In the genomic region with DNA sequence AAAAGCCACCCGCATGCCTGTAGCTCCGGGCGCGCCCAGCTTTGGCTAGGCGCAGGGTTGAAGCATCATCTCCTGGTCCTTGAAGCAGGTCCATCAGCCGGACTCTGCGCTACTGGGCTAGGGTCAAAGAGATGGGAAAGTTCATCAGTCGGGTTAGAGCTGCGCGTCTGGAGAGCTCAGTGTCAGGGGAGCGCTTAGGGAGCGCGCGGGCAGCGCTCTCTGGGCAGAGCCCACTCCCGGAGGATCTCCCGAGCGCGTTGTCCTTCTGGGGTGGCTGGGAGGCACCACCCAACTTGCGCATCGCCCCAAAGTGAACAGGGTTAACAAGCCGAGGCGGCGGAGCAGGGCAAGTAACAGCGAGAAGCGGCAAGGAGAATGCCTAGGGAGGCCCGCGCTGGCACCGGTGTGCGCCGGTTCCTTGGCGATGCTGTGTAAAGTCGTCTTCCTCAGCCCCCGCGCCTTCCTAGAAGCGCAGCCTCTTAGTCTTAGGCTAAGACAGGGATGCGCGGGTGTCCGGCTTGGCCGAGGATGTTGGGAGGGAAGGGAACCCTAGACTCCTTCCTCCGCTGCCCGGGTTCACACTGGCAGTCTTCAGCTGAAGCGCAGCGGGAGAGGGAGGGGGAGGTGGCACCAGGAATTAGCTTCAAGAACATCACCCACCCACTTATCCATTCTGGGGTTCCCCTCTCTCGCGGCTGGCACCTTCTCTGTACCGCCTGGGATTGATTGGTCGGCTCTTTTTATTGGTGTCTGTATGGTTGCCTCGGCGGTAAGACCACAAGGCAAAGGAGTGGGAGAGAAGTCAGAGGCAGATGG, we compare ENCODE assay signal across 8 mouse cellular contexts. TPM values are rescaled to one million over a fixed set of nuclear protein-coding genes. Genes with fewer than 3 reads are reported as not detected.
DNase-seq lines count a peak whose midpoint lies in the region; ATAC-seq and TF ChIP-seq lines count a peak whose summit lies in the region.

No protein-coding gene starts in this region.

- H3K27me3 ChIP-seq in forebrain, postnatal 0 days (ENCODE audit: insufficient read depth, low read length), result peaks cover 71% of the 10 kb centered on the region
- peaks cover 50% of the 10 kb centered on the region for H3K27me3 ChIP-seq in kidney, postnatal 0 days (ENCODE audit: insufficient read depth, low read length)

- WGBS in forebrain, postnatal 0 days, result 1% methylated on average over 50 of the region's 50 CpGs
- under 1% methylated on average over 48 of the region's 50 CpGs for WGBS in kidney, postnatal 0 days

- peak overlapping the region; percentile 57 for H3K4me3 ChIP-seq in forebrain, postnatal 0 days (ENCODE audit: low read depth, low read length)
- H3K4me3 ChIP-seq in kidney, postnatal 0 days (replicated peaks; ENCODE audit: low read depth, low read length), result peak overlapping the region; percentile 53

- no peak overlapping the region for H3K27ac ChIP-seq in forebrain, postnatal 0 days (ENCODE audit: low read depth, low read length)
- H3K27ac ChIP-seq in kidney, postnatal 0 days, result no peak overlapping the region

- peak overlapping the region; percentile 94 for H3K4me2 ChIP-seq in forebrain, postnatal 0 days (ENCODE audit: low read depth)
- H3K4me2 ChIP-seq in kidney, postnatal 0 days (ENCODE audit: low read length), result peak overlapping the region; percentile 90

- TF ChIP-seq CTCF in forebrain, postnatal 0 days (IDR thresholded peaks at IDR 0.05; ENCODE audit: low read depth), result no peak
- TF ChIP-seq CTCF in kidney, postnatal 0 days (IDR thresholded peaks at IDR 0.05; ENCODE audit: low read depth), result no peak

- H3K9ac ChIP-seq in forebrain, postnatal 0 days, result no peak overlapping the region
- no peak overlapping the region for H3K9ac ChIP-seq in kidney, postnatal 0 days (ENCODE audit: low read depth, low read length)

- peaks cover 5% of the 10 kb centered on the region; the same call in 1 of the 2 replicates for H3K4me1 ChIP-seq in forebrain, postnatal 0 days (ENCODE audit: insufficient read depth)
- peaks cover 12% of the 10 kb centered on the region; the same call in 1 of the 2 replicates for H3K4me1 ChIP-seq in kidney, postnatal 0 days (replicated peaks; ENCODE audit: insufficient read depth, low read length)

- ATAC-seq in forebrain, postnatal 0 days, result no peak
- ATAC-seq in kidney, postnatal 0 days (replicated peaks; ENCODE audit: low FRiP score, low read depth), result no peak

- no peaks in the 10 kb centered on the region for H3K9me3 ChIP-seq in forebrain, postnatal 0 days (ENCODE audit: low read length)
- no peaks in the 10 kb centered on the region for H3K9me3 ChIP-seq in kidney, postnatal 0 days (replicated peaks; ENCODE audit: low read length)

- peak; percentile 28 for DNase-seq in adrenal gland, adult 2 months
- no peak for DNase-seq in adrenal gland, postnatal 10 days
- DNase-seq in right cerebral cortex, adult 18-20 months, result peak; percentile 37
- no peak for DNase-seq in right cerebral cortex, postnatal 25 days
- DNase-seq in forebrain, postnatal 0 days, result peak; percentile 18
- DNase-seq in kidney, postnatal 0 days (ENCODE audit: low spot score), result no peak
- peak; percentile 64 for DNase-seq in naive thymus-derived CD4-positive, alpha-beta T cell, adult 2 months (ENCODE audit: low read depth)
- DNase-seq in layer of hippocampus, postnatal 14 days (ENCODE audit: low spot score in 2 of 2), result no peak

- H3K36me3 ChIP-seq in forebrain, postnatal 0 days (ENCODE audit: insufficient read depth), result no peaks in the 10 kb centered on the region
- H3K36me3 ChIP-seq in kidney, postnatal 0 days (ENCODE audit: insufficient read depth, low read length), result no peaks in the 10 kb centered on the region

RNA-seq across cellular contexts. Expression of gene Egr2, which starts 3.5 kb away (rescaled TPM):
- total RNA-seq in adrenal gland, adult 2 months (2021), result 1 to 10 TPM in 1 of 2 experiments, under 1 TPM in 1; 0.61 to 1.3 TPM
- polyA plus RNA-seq in adrenal gland, adult 2 months (2012; rRNA removed), result 1.8 and 3.1 TPM in 2 replicates
- 1 to 10 TPM; 1.1 to 1.2 TPM for total RNA-seq in adrenal gland, postnatal 10 days (2021)
- 1.3 and 2.5 TPM in 2 replicates for total RNA-seq in forebrain, postnatal 0 days (2014; rRNA removed)
- polyA plus RNA-seq in forebrain, postnatal 0 days (2015; fragmentation: Nextera tagmentation; extraction: Ambion mirVana), result 1.1 and 1.2 TPM in 2 replicates
- 0.82 and 0.88 TPM in 2 replicates for polyA plus RNA-seq in kidney, postnatal 0 days (2015; fragmentation: Nextera tagmentation; extraction: Ambion mirVana)
- total RNA-seq in layer of hippocampus, postnatal 14 days (2021), result 1 to 10 TPM; 2.0 to 2.7 TPM

RNA-seq across cellular contexts. Expression of gene Ado, which starts 10.0 kb away (rescaled TPM):
- 10 to 100 TPM; 24.1 to 28.0 TPM for total RNA-seq in adrenal gland, adult 2 months (2021)
- polyA plus RNA-seq in adrenal gland, adult 2 months (2012; rRNA removed), result 32.1 and 34.0 TPM in 2 replicates
- total RNA-seq in adrenal gland, postnatal 10 days (2021), result 10 to 100 TPM; 22.8 to 23.1 TPM
- 51.9 and 52.6 TPM in 2 replicates for total RNA-seq in forebrain, postnatal 0 days (2014; rRNA removed)
- 58.0 and 59.5 TPM in 2 replicates for polyA plus RNA-seq in forebrain, postnatal 0 days (2015; fragmentation: Nextera tagmentation; extraction: Ambion mirVana)
- 51.2 and 56.8 TPM in 2 replicates for polyA plus RNA-seq in kidney, postnatal 0 days (2015; fragmentation: Nextera tagmentation; extraction: Ambion mirVana)
- 10 to 100 TPM; 38.0 to 40.9 TPM for total RNA-seq in layer of hippocampus, postnatal 14 days (2021)

Comparison
In these comparisons a context has a peak if more than half of its experiments do, and no peak if none do; other contexts are left out.
1. DNase-seq: peak in adrenal gland, adult 2 months (single experiment), right cerebral cortex, adult 18-20 months (single experiment), forebrain, postnatal 0 days (single experiment) and naive thymus-derived CD4-positive, alpha-beta T cell, adult 2 months (single experiment); none in adrenal gland, postnatal 10 days (single experiment), right cerebral cortex, postnatal 25 days (single experiment), kidney, postnatal 0 days (single experiment) and layer of hippocampus, postnatal 14 days (0 of 2).